Mouse (Mus musculus) stomach, embryonic 15.5 days (tissue): ENCODE measurements around the gene Gm17581. TPM values are rescaled to one million over a fixed set of nuclear protein-coding genes. Genes with fewer than 3 reads are reported as not detected.

ENCODE experiments used
- ATAC-seq: fragments of 200-750 bp; cut with Nextera tagmentation; 2 replicates; pipeline ENCODE4 v1.8.0; 2017; ENCODE audit warnings: low read depth, moderate number of reproducible peaks, moderate TSS enrichment; ENCODE audit not compliant: insufficient read depth, low FRiP score
- H3K27ac ChIP-seq: fragments of 300-500 bp; sonication (generic); 2 replicates; pipeline ENCODE4 v1.5.1; 2015; ENCODE audit warnings: mild to moderate bottlenecking, inconsistent platforms
- H3K27me3 ChIP-seq: fragments of 300-500 bp; sonication (generic); replicated peaks from 2 replicates; pipeline ENCODE4 v1.6.1; 2015; ENCODE audit warnings: inconsistent platforms
- H3K36me3 ChIP-seq: fragments of 300-500 bp; sonication (generic); 2 replicates; pipeline ENCODE4 v1.6.1; 2015; ENCODE audit warnings: inconsistent platforms
- H3K4me1 ChIP-seq: fragments of 300-500 bp; sonication (generic); 2 replicates; pipeline ENCODE4 v1.6.1; 2015; ENCODE audit warnings: inconsistent platforms
- H3K4me2 ChIP-seq: fragments of 300-500 bp; sonication (generic); 2 replicates; pipeline ENCODE4 v1.6.1; 2015; ENCODE audit warnings: mild to moderate bottlenecking, inconsistent platforms
- H3K4me3 ChIP-seq: fragments of 300-500 bp; sonication (generic); replicated peaks from 2 replicates; pipeline ENCODE4 v1.5.1; 2015; ENCODE audit warnings: inconsistent platforms
- H3K9ac ChIP-seq: fragments of 300-500 bp; sonication (generic); 2 replicates; pipeline ENCODE4 v1.6.1; 2015; ENCODE audit warnings: inconsistent platforms
- H3K9me3 ChIP-seq: fragments of 300-500 bp; sonication (generic); 2 replicates; pipeline ENCODE4 v1.6.1; 2016; ENCODE audit warnings: inconsistent platforms
- WGBS: fragments of 180-500 bp; shearing (Covaris S2); methylation state at CpG from one replicate; pipeline ENCODE4 v1.1.7; 2015; 5-methylcytosine and 5-hydroxymethylcytosine counted together
- polyA plus RNA-seq: library from polyadenylated mRNA; unstranded; fragments of >200 nt; fragmentation: Nextera tagmentation; extraction: Ambion mirVana; gene quantifications from 2 replicates; pipeline ENCODE4 v1.2.1, GENCODE M21; 2015

Gm17581 gene
- polyA plus RNA-seq, 1 experiment from 2014 or later, result not detected

GRCm38 (mm10) chr2:155764679-155765418, 29.2 kb upstream of the Gm17581 start:
- Histone ChIP-seq H3K9ac (no peak overlapping the region), H3K27ac (no peak overlapping the region)

DNA sequence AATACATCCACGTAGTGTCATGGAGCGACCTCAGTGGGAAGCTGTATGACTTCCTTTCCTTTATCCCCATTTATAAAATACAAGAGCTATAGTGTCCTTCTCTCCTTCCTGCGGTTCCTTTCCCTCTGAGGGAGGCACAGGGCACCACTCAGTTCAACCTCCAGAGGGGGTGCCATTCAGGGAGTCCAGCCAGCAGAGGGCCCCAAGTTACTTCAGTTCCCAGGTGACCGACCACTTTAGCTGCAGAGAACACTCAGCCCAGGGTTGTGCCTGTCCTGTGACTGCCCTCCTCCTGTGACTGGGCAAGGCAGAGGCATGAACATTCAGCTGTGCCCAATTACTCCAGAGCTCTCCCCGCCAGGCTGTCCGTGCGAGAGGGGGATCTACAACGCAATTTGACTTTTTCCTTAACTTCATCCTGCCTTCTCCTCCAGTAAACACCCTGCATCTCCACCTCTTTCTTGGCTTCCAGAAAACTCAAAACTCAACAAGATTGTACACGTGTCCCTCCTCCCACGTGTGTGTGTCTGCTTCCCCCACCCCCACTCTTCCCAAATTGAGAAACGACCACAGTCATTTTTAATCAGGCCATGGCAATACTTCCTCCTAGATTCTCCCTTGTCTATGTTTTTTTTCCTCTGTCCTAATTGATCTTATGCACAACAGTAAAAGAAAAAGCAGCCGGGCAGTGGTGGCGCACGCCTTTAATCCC, 21.3 kb upstream of the Gm17581 start:
- no peak overlapping the region for H3K27ac ChIP-seq
- H3K4me1 ChIP-seq, result no peaks in the 10 kb centered on the region
- no peaks in the 10 kb centered on the region for H3K36me3 ChIP-seq
- no peaks in the 10 kb centered on the region for H3K27me3 ChIP-seq
- WGBS, result 65% methylated on average over 14 of the region's 14 CpGs
- no peak overlapping the region for H3K9ac ChIP-seq
- H3K4me2 ChIP-seq, result no peak overlapping the region
- ATAC-seq, result no peak
- no peaks in the 10 kb centered on the region for H3K9me3 ChIP-seq
- no peak overlapping the region for H3K4me3 ChIP-seq

More at GRCm38 (mm10) chr2:155764679-155765418, 29.2 kb upstream of the Gm17581 start:
- WGBS, result 46% methylated on average over 13 of the region's 13 CpGs
- Histone ChIP-seq H3K4me2 (no peak overlapping the region), H3K36me3 (no peaks in the 10 kb centered on the region), H3K9me3 (no peaks in the 10 kb centered on the region), H3K4me3 (no peak overlapping the region), H3K4me1 (no peaks in the 10 kb centered on the region), H3K27me3 (no peaks in the 10 kb centered on the region)
- ATAC-seq, result no peak

DNA sequence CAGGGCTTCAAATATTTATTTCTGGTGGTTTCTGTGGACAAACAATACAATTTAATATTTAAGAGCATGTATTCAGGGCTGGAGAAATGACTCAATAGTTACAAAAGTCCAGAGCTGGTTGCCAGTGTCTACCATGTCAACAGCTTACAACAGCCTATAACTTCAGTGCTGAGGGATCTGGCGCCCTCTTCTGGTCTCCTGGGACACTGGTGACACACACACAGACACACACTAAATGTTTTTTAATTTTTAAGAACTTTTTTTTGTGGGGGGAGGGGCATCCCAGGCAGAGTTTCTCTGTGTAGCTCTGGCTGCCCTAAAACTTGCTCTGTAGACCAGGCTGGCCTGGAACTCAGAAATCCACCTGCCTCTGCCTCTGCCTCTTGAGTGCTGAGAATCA, 20.1 kb upstream of the Gm17581 start:
- 11% methylated on average over 1 of the region's 1 CpGs for WGBS

GRCm38 (mm10) chr2:155751014-155751786, 15.5 kb upstream of the Gm17581 start, which contains the start of gene Procr:
TSS of gene Procr (plus strand) at chr2:155751117.
- Histone ChIP-seq H3K27ac (0 out of 2 replicates have a peak within 1 kb of the TSS, but pooled peaks have one; percentile 5), H3K4me2 (peak within 1 kb of the TSS; percentile 59), H3K36me3 (no peaks in the 10 kb centered on the region), H3K4me1 (peaks cover 5% of the 10 kb centered on the region), H3K27me3 (no peaks in the 10 kb centered on the region), H3K4me3 (peak within 1 kb of the TSS; percentile 38), H3K9ac (peak within 1 kb of the TSS; percentile 4; the same call in 1 of the 2 replicates), H3K9me3 (no peaks in the 10 kb centered on the region)
- 2% methylated on average over 25 of the region's 25 CpGs for WGBS
- peak; percentile 65 for ATAC-seq

More for the DNA sequence above, 20.1 kb upstream of the Gm17581 start:
- Histone ChIP-seq H3K4me3 (no peak overlapping the region), H3K9ac (no peak overlapping the region), H3K27me3 (no peaks in the 10 kb centered on the region), H3K9me3 (no peaks in the 10 kb centered on the region), H3K4me1 (peaks cover 5% of the 10 kb centered on the region), H3K36me3 (no peaks in the 10 kb centered on the region), H3K27ac (no peak overlapping the region), H3K4me2 (no peak overlapping the region)
- ATAC-seq, result no peak

- Histone ChIP-seq H3K9ac (no peak overlapping the region), H3K27ac (no peak overlapping the region), H3K4me2 (no peak overlapping the region), H3K4me1 (peaks cover 5% of the 10 kb centered on the region), H3K36me3 (no peaks in the 10 kb centered on the region), H3K27me3 (no peaks in the 10 kb centered on the region), H3K9me3 (no peaks in the 10 kb centered on the region), H3K4me3 (no peak overlapping the region)
- ATAC-seq, result no peak
- WGBS, result 87% methylated on average over 4 of the region's 4 CpGs
Observed at GRCm38 (mm10) chr2:155749394-155749793, 13.7 kb upstream of the Gm17581 start.

DNA sequence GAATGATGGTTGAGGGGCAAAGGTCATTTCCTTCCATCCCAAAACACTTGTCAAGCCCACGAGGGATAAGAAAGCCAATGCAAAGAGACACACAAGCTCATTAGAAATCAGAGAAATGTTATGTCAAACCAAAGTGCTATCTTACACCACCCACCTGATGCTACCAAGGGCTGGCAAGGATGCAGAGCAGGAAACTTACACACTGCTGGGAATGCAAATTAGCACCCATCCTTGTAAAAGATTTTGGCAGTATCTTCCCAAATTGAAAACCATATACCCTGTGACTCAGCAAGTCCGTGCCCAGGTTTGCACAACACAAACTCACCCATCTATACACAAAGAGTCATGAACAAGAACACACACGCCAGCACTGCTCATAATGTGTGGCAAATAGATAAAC, 9.8 kb upstream of the Gm17581 start:
- Histone ChIP-seq H3K27me3 (no peaks in the 10 kb centered on the region), H3K27ac (no peak overlapping the region), H3K4me3 (no peak overlapping the region), H3K4me1 (peaks cover 11% of the 10 kb centered on the region), H3K4me2 (no peak overlapping the region), H3K9me3 (no peaks in the 10 kb centered on the region), H3K9ac (no peak overlapping the region), H3K36me3 (no peaks in the 10 kb centered on the region)
- no peak for ATAC-seq
- 48% methylated on average over 3 of the region's 3 CpGs for WGBS

DNA sequence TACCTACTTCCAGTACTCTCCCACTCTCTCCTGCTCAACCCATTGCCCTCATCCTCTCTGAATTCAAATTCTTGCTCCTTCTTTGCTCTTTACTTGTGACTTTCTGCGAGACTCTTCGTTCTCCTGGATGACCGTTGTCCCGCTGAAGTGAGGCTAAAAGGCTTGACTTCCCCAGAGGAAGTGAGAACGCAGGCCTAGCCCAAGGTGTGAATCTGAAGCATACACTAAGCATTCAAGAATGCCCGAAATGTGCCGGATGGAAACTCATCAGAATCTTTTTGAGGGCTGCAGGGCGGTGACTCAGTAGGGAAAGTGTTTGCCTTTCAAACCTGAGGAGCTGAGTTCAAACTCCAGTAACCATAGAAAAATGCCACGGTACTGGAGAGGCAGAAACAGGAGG, 7.7 kb upstream of the Gm17581 start:
- Histone ChIP-seq H3K4me2 (no peak overlapping the region), H3K9me3 (no peaks in the 10 kb centered on the region), H3K4me3 (no peak overlapping the region), H3K36me3 (no peaks in the 10 kb centered on the region), H3K27me3 (no peaks in the 10 kb centered on the region), H3K9ac (no peak overlapping the region), H3K27ac (no peak overlapping the region), H3K4me1 (peaks cover 11% of the 10 kb centered on the region)
- no peak for ATAC-seq
- WGBS, result 79% methylated on average over 9 of the region's 9 CpGs

GRCm38 (mm10) chr2:155742931-155743337, 7.3 kb upstream of the Gm17581 start:
- no peaks in the 10 kb centered on the region for H3K36me3 ChIP-seq
- H3K9me3 ChIP-seq, result no peaks in the 10 kb centered on the region
- H3K27ac ChIP-seq, result peak overlapping the region; percentile 35; the same call in 1 of the 2 replicates
- H3K9ac ChIP-seq, result no peak overlapping the region
- ATAC-seq, result peak; percentile 63
- peaks cover 11% of the 10 kb centered on the region for H3K4me1 ChIP-seq
- no peak overlapping the region for H3K4me3 ChIP-seq
- WGBS, result 44% methylated on average over 12 of the region's 12 CpGs
- H3K27me3 ChIP-seq, result no peaks in the 10 kb centered on the region
- H3K4me2 ChIP-seq, result no peak overlapping the region

- peak; percentile 27; the same call in 1 of the 2 replicates for ATAC-seq
- WGBS, result 60% methylated on average over 11 of the region's 11 CpGs
Observed at GRCm38 (mm10) chr2:155742211-155742610, 6.5 kb upstream of the Gm17581 start.

DNA sequence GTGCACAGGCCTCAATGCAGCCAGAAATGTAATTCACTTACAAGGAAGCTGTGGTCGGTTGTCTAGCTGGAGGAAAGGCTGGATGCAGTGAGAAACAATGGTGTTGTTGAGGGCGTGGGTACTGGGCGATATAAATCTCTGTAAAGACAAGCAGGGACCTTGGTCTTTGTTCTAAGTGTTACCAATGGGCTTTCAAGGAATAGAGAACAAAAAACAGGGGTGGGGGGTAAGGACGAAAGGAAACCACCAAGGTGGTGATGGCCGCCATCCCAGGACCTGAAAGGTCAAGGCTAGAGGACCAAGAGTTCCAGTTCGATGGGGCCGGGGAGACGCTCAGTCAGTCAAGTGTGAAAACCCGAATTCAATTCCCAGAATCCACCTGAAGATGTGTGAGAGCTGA, 2.1 kb upstream of the Gm17581 start:
- no peak for ATAC-seq
- H3K9me3 ChIP-seq, result no peaks in the 10 kb centered on the region
- no peak overlapping the region for H3K27ac ChIP-seq
- 65% methylated on average over 9 of the region's 9 CpGs for WGBS
- H3K9ac ChIP-seq, result no peak overlapping the region
- no peak overlapping the region for H3K4me3 ChIP-seq
- peaks cover 7% of the 10 kb centered on the region for H3K4me1 ChIP-seq
- H3K4me2 ChIP-seq, result no peak overlapping the region
- H3K36me3 ChIP-seq, result no peaks in the 10 kb centered on the region
- H3K27me3 ChIP-seq, result no peaks in the 10 kb centered on the region

More at GRCm38 (mm10) chr2:155742211-155742610, 6.5 kb upstream of the Gm17581 start:
- no peak overlapping the region for H3K9ac ChIP-seq
- H3K27me3 ChIP-seq, result no peaks in the 10 kb centered on the region
- no peaks in the 10 kb centered on the region for H3K9me3 ChIP-seq
- H3K4me3 ChIP-seq, result no peak overlapping the region
- H3K27ac ChIP-seq, result peak overlapping the region; percentile 35; the same call in 1 of the 2 replicates
- no peak overlapping the region for H3K4me2 ChIP-seq
- H3K36me3 ChIP-seq, result no peaks in the 10 kb centered on the region
- H3K4me1 ChIP-seq, result peaks cover 11% of the 10 kb centered on the region

- no peak overlapping the region for H3K27ac ChIP-seq
- no peak overlapping the region for H3K9ac ChIP-seq
- H3K36me3 ChIP-seq, result no peaks in the 10 kb centered on the region
- H3K4me3 ChIP-seq, result no peak overlapping the region
- no peaks in the 10 kb centered on the region for H3K9me3 ChIP-seq
- no peak overlapping the region for H3K4me2 ChIP-seq
- H3K4me1 ChIP-seq, result no peaks in the 10 kb centered on the region
- H3K27me3 ChIP-seq, result no peaks in the 10 kb centered on the region
- ATAC-seq, result no peak
- 67% methylated on average over 6 of the region's 6 CpGs for WGBS
Observed at GRCm38 (mm10) chr2:155736936-155737335, 1.3 kb upstream of the Gm17581 start.
